Mouse (Mus musculus): ENCODE results near the gene Tmem92.
A peak's percentile ranks its signal among the peaks of the same experiment; 100 is the strongest.
"Not testable (repeated sequence)": the region's sequence is repeated elsewhere in the genome, so short reads cannot be mapped to it uniquely, and the experiment has no call there.

Gene Tmem92

GRCm38 (mm10) chr11:94782603-94783002 lies at the start of gene Tmem92:
Tmem92 (minus strand) TSS chr11:94782703.
- Histone ChIP-seq H3K4me1 (replicated peaks; ENCODE audit: low read depth, low read length) (no peaks in the 10 kb centered on the region), H3K27me3 (ENCODE audit: insufficient read depth, low read length) (peaks cover 5% of the 10 kb centered on the region), H3K9me3 (ENCODE audit: low read length) (no peaks in the 10 kb centered on the region), H3K4me3 (replicated peaks; ENCODE audit: low read length) (no peak within 1 kb of the TSS), H3K36me3 (ENCODE audit: insufficient read depth, low read length) (no peaks in the 10 kb centered on the region)
- no peak for TF ChIP-seq NANOG (IDR thresholded peaks at IDR 0.05; ENCODE audit: borderline replicate concordance, low read length)
- no peak for TF ChIP-seq POU5F1 (IDR thresholded peaks at IDR 0.05; ENCODE audit: borderline replicate concordance, low read length)
- TF ChIP-seq CTCF (conservative IDR thresholded peaks at IDR 0.05; ENCODE audit: low read length): no peak

GRCm38 (mm10) chr11:94828966-94829365 lies 46.5 kb upstream of the Tmem92 start:
- peaks cover 14% of the 10 kb centered on the region for H3K4me1 ChIP-seq (replicated peaks; ENCODE audit: low read depth, low read length)
- peaks cover 18% of the 10 kb centered on the region for H3K27me3 ChIP-seq (ENCODE audit: insufficient read depth, low read length)
- H3K9me3 ChIP-seq (ENCODE audit: low read length): no peaks in the 10 kb centered on the region
- no peak overlapping the region for H3K4me3 ChIP-seq (replicated peaks; ENCODE audit: low read length)
- TF ChIP-seq POU5F1 (IDR thresholded peaks at IDR 0.05; ENCODE audit: borderline replicate concordance, low read length): no peak
- no peak for TF ChIP-seq NANOG (IDR thresholded peaks at IDR 0.05; ENCODE audit: borderline replicate concordance, low read length)
- TF ChIP-seq CTCF (conservative IDR thresholded peaks at IDR 0.05; ENCODE audit: low read length): no peak
- no peaks in the 10 kb centered on the region for H3K36me3 ChIP-seq (ENCODE audit: insufficient read depth, low read length)

- H3K4me3 ChIP-seq (replicated peaks; ENCODE audit: low read length); H3K36me3 ChIP-seq (ENCODE audit: insufficient read depth, low read length); H3K9me3 ChIP-seq (ENCODE audit: low read length); H3K4me1 ChIP-seq (replicated peaks; ENCODE audit: low read depth, low read length); H3K27me3 ChIP-seq (ENCODE audit: insufficient read depth, low read length): not testable (repeated sequence)
- TF ChIP-seq CTCF (conservative IDR thresholded peaks at IDR 0.05; ENCODE audit: low read length): peak; percentile 48
Measured at GRCm38 (mm10) chr11:94819427-94819826, 36.9 kb upstream of the Tmem92 start.

GRCm38 (mm10) chr11:94818946-94819345 lies 36.4 kb upstream of the Tmem92 start:
- not testable (repeated sequence) for H3K4me1 ChIP-seq (replicated peaks; ENCODE audit: low read depth, low read length); H3K9me3 ChIP-seq (ENCODE audit: low read length); H3K27me3 ChIP-seq (ENCODE audit: insufficient read depth, low read length); H3K36me3 ChIP-seq (ENCODE audit: insufficient read depth, low read length); H3K4me3 ChIP-seq (replicated peaks; ENCODE audit: low read length)
- peak; percentile 25 for TF ChIP-seq CTCF (conservative IDR thresholded peaks at IDR 0.05; ENCODE audit: low read length)

- not testable (repeated sequence) for H3K27me3 ChIP-seq (ENCODE audit: insufficient read depth, low read length); H3K4me3 ChIP-seq (replicated peaks; ENCODE audit: low read length); H3K36me3 ChIP-seq (ENCODE audit: insufficient read depth, low read length); H3K9me3 ChIP-seq (ENCODE audit: low read length); H3K4me1 ChIP-seq (replicated peaks; ENCODE audit: low read depth, low read length)
Measured at GRCm38 (mm10) chr11:94811537-94811936, 29.0 kb upstream of the Tmem92 start.

GRCm38 (mm10) chr11:94791700-94792099 lies 9.2 kb upstream of the Tmem92 start:
- H3K4me3 ChIP-seq (replicated peaks; ENCODE audit: low read length): no peak overlapping the region
- H3K4me1 ChIP-seq (replicated peaks; ENCODE audit: low read depth, low read length): no peaks in the 10 kb centered on the region
- TF ChIP-seq NANOG (IDR thresholded peaks at IDR 0.05; ENCODE audit: borderline replicate concordance, low read length): no peak
- TF ChIP-seq POU5F1 (IDR thresholded peaks at IDR 0.05; ENCODE audit: borderline replicate concordance, low read length): no peak
- TF ChIP-seq CTCF (conservative IDR thresholded peaks at IDR 0.05; ENCODE audit: low read length): no peak
- no peaks in the 10 kb centered on the region for H3K36me3 ChIP-seq (ENCODE audit: insufficient read depth, low read length)
- H3K9me3 ChIP-seq (ENCODE audit: low read length): no peaks in the 10 kb centered on the region
- peaks cover 10% of the 10 kb centered on the region; the same call in 1 of the 2 replicates for H3K27me3 ChIP-seq (ENCODE audit: insufficient read depth, low read length)

- no peaks in the 10 kb centered on the region for H3K4me1 ChIP-seq (replicated peaks; ENCODE audit: low read depth, low read length)
- no peaks in the 10 kb centered on the region for H3K36me3 ChIP-seq (ENCODE audit: insufficient read depth, low read length)
- no peak overlapping the region for H3K4me3 ChIP-seq (replicated peaks; ENCODE audit: low read length)
- peaks cover 4% of the 10 kb centered on the region; the same call in 1 of the 2 replicates for H3K27me3 ChIP-seq (ENCODE audit: insufficient read depth, low read length)
- H3K9me3 ChIP-seq (ENCODE audit: low read length): no peaks in the 10 kb centered on the region
- TF ChIP-seq CTCF (conservative IDR thresholded peaks at IDR 0.05; ENCODE audit: low read length): peak; percentile 63
- TF ChIP-seq POU5F1 (IDR thresholded peaks at IDR 0.05; ENCODE audit: borderline replicate concordance, low read length): no peak
- no peak for TF ChIP-seq NANOG (IDR thresholded peaks at IDR 0.05; ENCODE audit: borderline replicate concordance, low read length)
Measured at GRCm38 (mm10) chr11:94785247-94785646, 2.7 kb upstream of the Tmem92 start.

GRCm38 (mm10) chr11:94774887-94775497 lies 7.5 kb downstream of the Tmem92 start:
- TF ChIP-seq POU5F1 (IDR thresholded peaks at IDR 0.05; ENCODE audit: borderline replicate concordance, low read length) (no peak), NANOG (IDR thresholded peaks at IDR 0.05; ENCODE audit: borderline replicate concordance, low read length) (no peak), CTCF (conservative IDR thresholded peaks at IDR 0.05; ENCODE audit: low read length) (no peak)
- Histone ChIP-seq H3K36me3 (ENCODE audit: insufficient read depth, low read length) (no peaks in the 10 kb centered on the region), H3K4me3 (replicated peaks; ENCODE audit: low read length) (no peak overlapping the region), H3K27me3 (ENCODE audit: insufficient read depth, low read length) (peaks cover 17% of the 10 kb centered on the region), H3K4me1 (replicated peaks; ENCODE audit: low read depth, low read length) (peaks cover 6% of the 10 kb centered on the region), H3K9me3 (ENCODE audit: low read length) (no peaks in the 10 kb centered on the region)

- Histone ChIP-seq H3K4me3 (replicated peaks; ENCODE audit: low read length) (no peak overlapping the region), H3K4me1 (replicated peaks; ENCODE audit: low read depth, low read length) (peaks cover 6% of the 10 kb centered on the region), H3K9me3 (ENCODE audit: low read length) (no peaks in the 10 kb centered on the region), H3K36me3 (ENCODE audit: insufficient read depth, low read length) (no peaks in the 10 kb centered on the region), H3K27me3 (ENCODE audit: insufficient read depth, low read length) (peaks cover 17% of the 10 kb centered on the region)
- no peak for TF ChIP-seq NANOG (IDR thresholded peaks at IDR 0.05; ENCODE audit: borderline replicate concordance, low read length)
- TF ChIP-seq CTCF (conservative IDR thresholded peaks at IDR 0.05; ENCODE audit: low read length): peak; percentile 79
Measured at GRCm38 (mm10) chr11:94773851-94774250, 8.7 kb downstream of the Tmem92 start.

Measured in E14TG2a.4 (cell line).